Mouse (Mus musculus) intestine, embryonic 16.5 days (tissue): ENCODE measurements around the gene Mrpl3. TPM values are rescaled to one million over a fixed set of nuclear protein-coding genes. Genes with fewer than 3 reads are reported as not detected.

Experiments used
- ATAC-seq: fragments of 200-750 bp; cut with Nextera tagmentation; 2 replicates; pipeline ENCODE4 v1.8.0; 2017; ENCODE audit warnings: moderate TSS enrichment, moderate library complexity
- H3K27ac ChIP-seq: fragments of 300-500 bp; sonication (generic); 2 replicates; pipeline ENCODE4 v1.5.1; 2014; ENCODE audit warnings: mild to moderate bottlenecking, low read length
- H3K27me3 ChIP-seq: fragments of 300-500 bp; sonication (generic); replicated peaks from 2 replicates; pipeline ENCODE4 v1.6.1; 2014; ENCODE audit warnings: low read length, control low read depth, mixed read lengths; ENCODE audit not compliant: control insufficient read depth, insufficient read depth
- H3K36me3 ChIP-seq: fragments of 300-500 bp; sonication (generic); 2 replicates; pipeline ENCODE4 v1.6.1; 2014; ENCODE audit warnings: low read length, control low read depth; ENCODE audit not compliant: control insufficient read depth, insufficient read depth
- H3K4me1 ChIP-seq: fragments of 300-500 bp; sonication (generic); 2 replicates; pipeline ENCODE4 v1.6.1; 2014; ENCODE audit warnings: low read length, control low read depth, mixed read lengths; ENCODE audit not compliant: control insufficient read depth, insufficient read depth
- H3K4me2 ChIP-seq: fragments of 300-500 bp; sonication (generic); 2 replicates; pipeline ENCODE4 v1.6.1; 2014; ENCODE audit warnings: low read depth, low read length, control low read depth
- H3K4me3 ChIP-seq: fragments of 300-500 bp; sonication (generic); 2 replicates; pipeline ENCODE4 v1.5.1; 2014; ENCODE audit warnings: mild to moderate bottlenecking, low read length
- H3K9ac ChIP-seq: fragments of 300-500 bp; sonication (generic); 2 replicates; pipeline ENCODE4 v1.6.1; 2014; ENCODE audit warnings: low read depth, low read length
- H3K9me3 ChIP-seq: fragments of 300-500 bp; sonication (generic); 2 replicates; pipeline ENCODE4 v1.6.1; 2016; ENCODE audit warnings: low read length, control low read depth; ENCODE audit not compliant: control insufficient read depth
- WGBS: fragments of 180-500 bp; shearing (Covaris S2); extraction: QIAGEN DNeasy Blood & Tissue Kit; methylation state at CpG from one replicate; pipeline ENCODE4 v1.1.7; 2014; 5-methylcytosine and 5-hydroxymethylcytosine counted together
- polyA plus RNA-seq: library from polyadenylated mRNA; unstranded; fragments of >200 nt; fragmentation: Nextera tagmentation; extraction: Ambion mirVana; gene quantifications from 2 replicates; pipeline ENCODE4 v1.2.1, GENCODE M21; 2015

The Mrpl3 gene
- polyA plus RNA-seq, 1 experiment from 2014 or later, result 106 TPM

GRCm38 (mm10) chr9:105050257-105050656 is 2.8 kb upstream of the Mrpl3 start:
- Histone ChIP-seq H3K9me3 (no peaks in the 10 kb centered on the region), H3K27ac (no peak overlapping the region), H3K4me3 (no peak overlapping the region), H3K4me1 (no peaks in the 10 kb centered on the region), H3K4me2 (no peak overlapping the region), H3K27me3 (no peaks in the 10 kb centered on the region), H3K9ac (no peak overlapping the region), H3K36me3 (no peaks in the 10 kb centered on the region)
- 64% methylated on average over 2 of the region's 2 CpGs for WGBS
- no peak for ATAC-seq

- Histone ChIP-seq H3K4me3 (peak overlapping the region; percentile 100), H3K4me2 (peak overlapping the region; percentile 70), H3K27ac (peak overlapping the region; percentile 69; the same call in 1 of the 2 replicates), H3K9ac (peak overlapping the region; percentile 100), H3K9me3 (no peaks in the 10 kb centered on the region), H3K27me3 (no peaks in the 10 kb centered on the region), H3K4me1 (no peaks in the 10 kb centered on the region), H3K36me3 (peaks cover 10% of the 10 kb centered on the region; the same call in 1 of the 2 replicates)
- ATAC-seq, result no peak
- WGBS, result 48% methylated on average over 4 of the region's 4 CpGs
Observed at GRCm38 (mm10) chr9:105053812-105054211, 773 bp downstream of the Mrpl3 start.

- ATAC-seq, result no peak
- Histone ChIP-seq H3K9ac (no peak overlapping the region), H3K4me3 (no peak overlapping the region), H3K4me2 (no peak overlapping the region), H3K27me3 (no peaks in the 10 kb centered on the region), H3K36me3 (peaks cover 11% of the 10 kb centered on the region), H3K4me1 (no peaks in the 10 kb centered on the region), H3K27ac (no peak overlapping the region), H3K9me3 (no peaks in the 10 kb centered on the region)
- WGBS, result 96% methylated on average over 10 of the region's 10 CpGs
Observed at GRCm38 (mm10) chr9:105069106-105069505, 16.1 kb downstream of the Mrpl3 start.

GRCm38 (mm10) chr9:105072991-105073748 is 20.1 kb downstream of the Mrpl3 start:
- Histone ChIP-seq H3K9me3 (no peaks in the 10 kb centered on the region), H3K27me3 (no peaks in the 10 kb centered on the region), H3K4me1 (no peaks in the 10 kb centered on the region), H3K4me2 (no peak overlapping the region), H3K36me3 (peaks cover 10% of the 10 kb centered on the region), H3K9ac (no peak overlapping the region), H3K4me3 (no peak overlapping the region), H3K27ac (no peak overlapping the region)
- ATAC-seq, result no peak
- 80% methylated on average over 4 of the region's 4 CpGs for WGBS

- Histone ChIP-seq H3K27me3 (no peaks in the 10 kb centered on the region), H3K4me1 (no peaks in the 10 kb centered on the region), H3K9ac (no peak overlapping the region), H3K36me3 (peaks cover 10% of the 10 kb centered on the region), H3K4me2 (no peak overlapping the region), H3K4me3 (no peak overlapping the region), H3K27ac (no peak overlapping the region), H3K9me3 (no peaks in the 10 kb centered on the region)
- ATAC-seq, result no peak
- WGBS, result 91% methylated on average over 8 of the region's 8 CpGs
Observed at GRCm38 (mm10) chr9:105074851-105075250, 21.8 kb downstream of the Mrpl3 start.

- H3K4me3 ChIP-seq, result no peak overlapping the region
- no peaks in the 10 kb centered on the region for H3K27me3 ChIP-seq
- peaks cover 8% of the 10 kb centered on the region; the same call in 1 of the 2 replicates for H3K36me3 ChIP-seq
- whole genome bisulfite sequencing, result 87% methylated on average over 13 of the region's 13 CpGs
- H3K9me3 ChIP-seq, result no peaks in the 10 kb centered on the region
- no peak for ATAC-seq
- no peak overlapping the region for H3K4me2 ChIP-seq
- no peak overlapping the region for H3K9ac ChIP-seq
- no peak overlapping the region for H3K27ac ChIP-seq
- H3K4me1 ChIP-seq, result no peaks in the 10 kb centered on the region
Observed at GRCm38 (mm10) chr9:105076756-105077424, 23.9 kb downstream of the Mrpl3 start.

GRCm38 (mm10) chr9:105078460-105078859 is 25.4 kb downstream of the Mrpl3 start:
- Histone ChIP-seq H3K4me3 (no peak overlapping the region), H3K27ac (no peak overlapping the region), H3K4me2 (no peak overlapping the region), H3K9me3 (no peaks in the 10 kb centered on the region), H3K27me3 (no peaks in the 10 kb centered on the region), H3K9ac (no peak overlapping the region), H3K4me1 (no peaks in the 10 kb centered on the region), H3K36me3 (peaks cover 8% of the 10 kb centered on the region; the same call in 1 of the 2 replicates)
- no peak for ATAC-seq
- WGBS, result 88% methylated on average over 4 of the region's 4 CpGs

GRCm38 (mm10) chr9:105080246-105080645 is 27.2 kb downstream of the Mrpl3 start:
- H3K4me3 ChIP-seq, result no peak overlapping the region
- no peaks in the 10 kb centered on the region for H3K9me3 ChIP-seq
- H3K9ac ChIP-seq, result no peak overlapping the region
- 89% methylated on average over 3 of the region's 3 CpGs for WGBS
- H3K27ac ChIP-seq, result no peak overlapping the region
- H3K27me3 ChIP-seq, result no peaks in the 10 kb centered on the region
- no peaks in the 10 kb centered on the region for H3K4me1 ChIP-seq
- ATAC-seq, result no peak
- H3K4me2 ChIP-seq, result no peak overlapping the region
- H3K36me3 ChIP-seq, result peaks cover 6% of the 10 kb centered on the region; the same call in 1 of the 2 replicates

GRCm38 (mm10) chr9:105100807-105101570 is 48.0 kb downstream of the Mrpl3 start:
- H3K9me3 ChIP-seq, result no peaks in the 10 kb centered on the region
- no peaks in the 10 kb centered on the region for H3K36me3 ChIP-seq
- no peak overlapping the region for H3K4me2 ChIP-seq
- no peak for ATAC-seq
- H3K27ac ChIP-seq, result no peak overlapping the region
- no peaks in the 10 kb centered on the region for H3K27me3 ChIP-seq
- no peaks in the 10 kb centered on the region for H3K4me1 ChIP-seq
- no peak overlapping the region for H3K4me3 ChIP-seq
- no peak overlapping the region for H3K9ac ChIP-seq
- 50% methylated on average over 15 of the region's 15 CpGs for WGBS
